Mouse (Mus musculus): Measurements from ENCODE around the gene Rasal1.

The Rasal1 gene

GRCm38 (mm10) chr5:120693931-120694694, 45.5 kb downstream of the Rasal1 start:
- no peak for DNase-seq (ENCODE audit: low read depth, low spot score)

DNA sequence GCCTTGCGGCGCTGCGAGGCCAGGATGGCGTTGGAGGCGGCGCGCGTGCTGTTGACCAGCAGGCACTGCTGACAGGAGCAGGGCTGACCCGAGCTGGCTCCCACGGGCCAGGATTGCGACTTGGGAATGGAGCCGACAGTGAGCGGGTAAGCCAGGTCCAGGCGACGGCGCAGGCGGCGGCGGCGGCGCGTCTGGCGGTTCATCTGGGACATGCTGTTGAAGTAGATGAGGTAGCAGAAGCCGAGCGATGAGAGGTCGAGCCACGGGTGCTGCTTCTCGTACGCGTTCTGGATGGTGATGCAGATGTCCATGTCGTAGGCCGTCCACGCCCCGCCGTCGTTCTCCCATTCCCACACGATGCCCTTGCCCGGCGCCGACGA, 46.1 kb downstream of the Rasal1 start:
- peak; percentile 59 for DNase-seq (ENCODE audit: low read depth, low spot score)

DNA sequence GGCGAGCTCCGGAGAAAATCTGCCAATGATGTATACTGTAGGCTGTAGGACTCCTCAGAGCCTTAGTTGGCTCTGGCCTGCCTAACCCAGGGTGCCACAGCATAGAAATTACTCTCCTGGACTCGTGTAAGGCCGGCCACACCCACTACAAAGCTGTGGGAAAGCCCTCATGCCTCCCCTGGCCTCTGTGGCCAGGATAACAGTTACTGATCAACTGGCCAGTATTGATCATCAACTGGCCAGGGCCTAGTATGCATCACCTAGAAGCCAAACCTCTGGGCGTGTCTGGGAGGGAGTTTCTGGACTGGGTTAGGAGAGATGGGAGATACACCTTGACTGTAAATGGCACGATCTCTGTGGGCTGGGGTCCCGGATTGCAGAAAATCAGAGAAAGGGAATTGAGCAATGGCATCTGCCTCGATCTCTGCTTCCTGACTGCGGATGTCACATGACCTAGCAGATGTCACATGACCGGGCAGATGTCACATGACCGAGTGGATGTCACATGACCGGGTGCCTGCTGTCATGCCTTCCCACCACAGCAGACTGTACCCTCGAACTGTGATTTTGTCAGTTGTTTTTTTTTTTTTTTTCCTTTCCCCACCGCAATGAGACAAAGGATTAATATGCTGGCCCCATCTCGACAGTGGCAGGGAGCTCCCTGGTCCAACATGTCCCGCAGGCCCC, 47.6 kb downstream of the Rasal1 start:
- peak; percentile 52 for DNase-seq (ENCODE audit: low read depth, low spot score)

- DNase-seq (ENCODE audit: low read depth, low spot score), result no peak
Measured at GRCm38 (mm10) chr5:120696865-120697264, 48.3 kb downstream of the Rasal1 start.

- DNase-seq (ENCODE audit: low read depth, low spot score), result no peak
Measured at GRCm38 (mm10) chr5:120698181-120698580, 49.6 kb downstream of the Rasal1 start.

- DNase-seq (ENCODE audit: low read depth, low spot score), result peak; percentile 64
Measured at GRCm38 (mm10) chr5:120698801-120699391, 50.3 kb downstream of the Rasal1 start.

- no peak for DNase-seq (ENCODE audit: low read depth, low spot score)
Measured at GRCm38 (mm10) chr5:120700996-120701790, 52.6 kb downstream of the Rasal1 start.

DNA sequence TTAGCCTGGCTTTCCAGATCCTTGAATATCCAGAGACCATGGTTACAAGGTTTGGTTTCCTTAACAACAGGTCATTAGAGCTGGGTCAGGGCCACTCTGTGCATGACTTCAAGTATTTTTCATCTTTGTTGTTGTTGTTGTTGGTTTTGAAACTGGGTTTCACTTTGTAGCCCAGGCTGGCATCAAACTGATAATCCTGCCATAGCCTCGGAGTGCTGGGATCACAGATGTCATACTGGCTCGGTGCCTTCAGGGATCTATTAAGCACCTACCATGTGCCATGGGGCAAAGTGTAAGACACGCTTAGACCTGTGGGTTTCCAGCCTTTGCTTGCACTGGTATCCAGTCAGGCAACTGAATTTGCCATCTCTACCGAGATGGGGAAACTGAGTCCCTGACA, 53.8 kb downstream of the Rasal1 start:
- DNase-seq (ENCODE audit: low read depth, low spot score), result peak; percentile 82

GRCm38 (mm10) chr5:120702969-120703368, 54.4 kb downstream of the Rasal1 start:
- DNase-seq (ENCODE audit: low read depth, low spot score), result peak; percentile 80

DNA sequence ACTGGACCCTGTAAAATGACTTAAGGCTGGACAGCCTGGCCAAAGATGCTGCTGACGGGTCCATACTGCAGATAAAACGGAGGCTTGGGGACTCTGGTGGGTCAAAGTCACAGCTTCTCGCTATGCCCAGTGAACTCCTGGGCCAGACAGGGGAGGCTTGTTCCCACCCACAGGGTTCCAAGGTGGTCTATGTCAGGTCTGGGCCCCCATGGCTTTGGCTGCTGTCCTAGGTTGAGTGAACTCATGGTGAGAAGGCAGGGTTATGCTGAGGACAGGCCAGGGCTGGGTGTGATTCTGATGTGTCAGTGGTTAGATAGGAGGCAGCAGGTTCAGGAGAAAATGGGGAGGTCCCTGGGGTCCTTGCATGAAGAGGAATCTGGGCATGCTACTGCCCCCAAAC, 55.0 kb downstream of the Rasal1 start:
- no peak for DNase-seq (ENCODE audit: low read depth, low spot score)

DNA sequence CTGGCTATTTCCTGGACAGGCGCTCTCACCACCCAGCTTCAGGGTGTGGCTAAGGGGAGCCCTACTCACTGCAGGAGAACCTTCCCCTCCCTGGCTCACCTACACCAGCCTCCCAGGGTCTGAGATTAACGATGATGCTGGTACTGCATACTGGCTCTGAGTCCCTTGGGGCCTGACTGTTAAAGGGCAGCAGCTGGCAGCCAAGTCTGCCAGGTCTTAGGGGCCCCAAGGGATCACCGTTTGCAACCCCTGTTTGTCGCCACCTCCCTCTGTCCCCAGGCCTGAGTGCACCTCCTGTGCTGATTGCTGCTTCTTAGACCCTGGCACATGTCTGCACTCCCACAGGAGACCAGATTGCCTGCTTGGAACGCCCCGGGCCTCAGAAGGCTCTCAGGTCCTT, 55.8 kb downstream of the Rasal1 start:
- DNase-seq (ENCODE audit: low read depth, low spot score), result no peak

- peak; percentile 73 for DNase-seq (ENCODE audit: low read depth, low spot score)
Measured at GRCm38 (mm10) chr5:120706541-120706940, 57.9 kb downstream of the Rasal1 start.

- no peak for DNase-seq (ENCODE audit: low read depth, low spot score)
Measured at GRCm38 (mm10) chr5:120706976-120707375, 58.4 kb downstream of the Rasal1 start.

- peak; percentile 62 for DNase-seq (ENCODE audit: low read depth, low spot score)
Measured at GRCm38 (mm10) chr5:120710161-120710825, 61.7 kb downstream of the Rasal1 start.

DNA sequence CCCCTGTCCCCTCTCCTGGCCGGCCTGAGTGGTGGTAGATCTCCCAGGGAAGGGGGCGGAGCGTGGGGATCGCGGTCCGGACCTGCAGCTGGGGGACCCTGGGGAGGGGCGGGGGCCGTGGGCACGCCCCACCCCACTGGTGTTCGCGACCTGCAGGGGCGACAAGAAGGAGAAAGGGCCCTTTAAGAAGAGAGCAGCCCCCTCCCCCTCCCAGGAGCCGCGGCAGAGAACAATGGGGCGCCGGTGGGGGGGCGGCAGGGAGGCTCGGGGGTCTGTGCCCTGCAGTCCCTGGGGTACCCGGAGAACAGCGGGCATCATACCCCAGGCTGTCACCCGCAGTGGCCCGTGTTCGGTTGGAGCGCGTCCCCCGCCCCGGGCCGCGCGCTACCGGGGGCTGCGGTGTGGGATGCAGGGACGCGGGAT, 62.2 kb downstream of the Rasal1 start:
- no peak for DNase-seq (ENCODE audit: low read depth, low spot score)

DNA sequence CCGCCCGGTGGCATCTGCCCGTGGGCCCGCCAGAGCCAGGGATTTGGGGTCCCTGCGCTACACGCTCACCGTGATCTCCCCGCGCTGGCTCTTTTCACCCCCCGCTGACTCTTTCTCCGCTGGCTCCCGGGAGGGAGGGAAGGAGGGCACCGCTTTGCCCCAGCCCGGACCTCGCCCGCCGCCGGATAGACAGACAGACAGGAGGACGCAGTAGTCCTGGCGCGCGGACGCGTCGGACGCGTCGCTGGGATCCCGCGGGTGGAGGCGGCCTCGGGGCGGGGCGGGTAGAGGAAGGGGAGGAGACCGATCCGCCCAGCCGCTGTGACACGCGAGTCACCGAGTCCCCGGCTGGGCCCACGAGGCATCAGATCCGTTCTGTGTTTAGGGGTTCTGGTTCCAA, 62.8 kb downstream of the Rasal1 start:
- DNase-seq (ENCODE audit: low read depth, low spot score), result peak; percentile 85

GRCm38 (mm10) chr5:120711827-120712226, 63.2 kb downstream of the Rasal1 start, which contains the start of gene Dtx1:
TSS of gene Dtx1 (minus strand) at chr5:120711927.
- no peak for DNase-seq (ENCODE audit: low read depth, low spot score)

DNA sequence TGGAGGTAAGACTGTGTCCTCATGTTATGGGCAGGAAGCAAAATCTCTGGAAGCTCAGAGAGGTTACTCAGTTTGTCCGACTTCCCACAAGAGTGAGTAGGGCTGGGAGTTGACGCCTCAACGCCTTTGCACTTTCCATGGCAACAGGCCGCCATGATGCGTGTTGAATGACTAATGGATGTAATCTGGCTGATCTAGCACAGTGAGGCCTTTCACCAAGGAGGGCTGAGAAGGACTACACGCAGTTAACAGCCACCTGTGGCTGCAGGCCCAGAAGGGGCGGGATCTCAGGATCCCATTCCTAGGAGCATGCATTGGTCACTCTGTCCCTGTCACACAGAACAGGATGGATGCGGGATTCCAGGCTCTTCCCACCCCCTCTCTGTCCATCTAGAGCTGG, 64.1 kb downstream of the Rasal1 start:
- no peak for DNase-seq (ENCODE audit: low read depth, low spot score)

GRCm38 (mm10) chr5:120714314-120714713, 65.7 kb downstream of the Rasal1 start:
- peak; percentile 91 for DNase-seq (ENCODE audit: low read depth, low spot score)

- DNase-seq (ENCODE audit: low read depth, low spot score), result no peak
Measured at GRCm38 (mm10) chr5:120717136-120717535, 68.5 kb downstream of the Rasal1 start.
